In the genomic region with DNA sequence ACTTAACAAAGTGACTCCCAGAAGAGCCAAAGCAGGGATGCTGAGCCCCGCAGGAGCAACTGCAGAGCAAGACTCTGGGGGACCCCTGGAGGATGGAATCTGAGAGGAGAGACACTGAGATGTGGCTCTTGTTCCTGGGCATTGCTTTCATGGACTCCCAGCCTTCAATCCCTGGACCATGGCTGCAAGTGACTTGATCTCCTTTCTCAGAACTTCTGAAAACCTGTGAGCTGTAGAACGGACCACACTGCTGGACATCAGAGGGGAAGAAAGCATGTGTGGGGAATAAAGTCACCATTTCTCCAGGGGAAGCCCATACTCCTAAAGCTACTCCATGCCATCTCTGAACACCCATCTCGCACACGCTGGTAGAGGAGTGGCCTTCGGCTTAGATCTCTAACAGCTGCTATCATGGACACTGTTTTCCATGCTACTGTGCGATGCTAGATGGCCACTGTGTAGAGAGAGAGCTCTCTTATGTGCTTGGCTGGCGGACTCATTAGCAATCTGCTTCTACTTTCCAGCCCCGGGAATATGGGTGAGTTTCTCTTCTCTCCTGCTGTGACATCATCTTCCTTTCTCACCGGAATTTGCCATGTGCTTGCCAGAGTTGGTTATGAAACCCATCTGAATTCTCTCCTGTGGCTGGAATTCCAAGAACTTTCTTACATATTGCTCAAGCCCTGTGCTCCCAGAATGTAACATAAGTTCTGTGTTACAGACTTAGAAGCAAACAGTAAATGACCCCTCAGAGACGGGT, we compare ENCODE assay signal across 12 mouse cellular contexts. TPM values are rescaled to one million over a fixed set of nuclear protein-coding genes. Genes with fewer than 3 reads are reported as not detected.
DNase-seq lines count a peak whose midpoint lies in the region; ATAC-seq and TF ChIP-seq lines count a peak whose summit lies in the region.
"Had no signal": no experiment of that assay in that cellular context is flagged by ENCODE, and none has a peak within 500 bp of the region (broad histone marks: within the 10 kb centered on the region; RNA-seq: fewer than 3 reads in every experiment).

No protein-coding gene starts in this region.

- no peaks in the 10 kb centered on the region for H3K27me3 ChIP-seq in Patski

- in situ Hi-C loops in Patski (cut with MboI; ENCODE audit: low pct_unique_long_range_greater_than_20kb) = no loop called here

- DNase-seq in adrenal gland, postnatal 10 days = peak; percentile 15
- DNase-seq in adrenal gland, postnatal 4 days (ENCODE audit: low spot score in 2 of 2) = no peak
- peak; percentile 49 for DNase-seq in left cerebral cortex, adult 11 months (ENCODE audit: low spot score)
- DNase-seq in left cerebral cortex, postnatal 10 days (ENCODE audit: extremely low spot score in 1 of 2, low spot score in 2 of 2) = no peak
- no peak for DNase-seq in Patski (ENCODE audit: low read depth, low spot score)
- peak; percentile 42 to 50 for DNase-seq in left cerebral cortex, postnatal 36 days (ENCODE audit: low spot score in 2 of 2)
- DNase-seq in cerebellum, adult 9-10 months = no peak
- DNase-seq in testis, postnatal 14 days (ENCODE audit: low spot score) = no peak
- DNase-seq: gastrocnemius, postnatal 14 days; heart, postnatal 10 days; thymus, adult 2 months had no signal

- intact Hi-C loops in left cerebral cortex, postnatal 10 days (cut with DNase I) = no loop called here
- intact Hi-C loops in left cerebral cortex, postnatal 36 days (cut with DNase I) = loop anchor here (2.0 kb wide), 1 partner anchor 76 kb away; no protein-coding TSS in a partner anchor

- CTCF ChIA-PET in Patski (lab: Charles Lee) = interaction anchor here (1.6 kb wide), 1 partner anchor 16 kb away, joined by 3 read pairs; a partner anchor contains a TSS

- TF ChIP-seq CTCF in Patski (IDR thresholded peaks at IDR 0.05) = no peak

- POLR2A ChIA-PET in Patski (lab: Charles Lee) = no interaction called here

- peak; percentile 60 for ATAC-seq in Patski
- ATAC-seq: inflammation-experienced regulatory T-cells, adult 6 months had no signal

RNA-seq across cellular contexts. Expression of a gene that starts 16.3 kb away (rescaled TPM):
- 1 to 10 TPM; 3.4 to 6.1 TPM for total RNA-seq in adrenal gland, postnatal 10 days (2021)
- 1 to 10 TPM; 7.3 to 8.6 TPM for total RNA-seq in adrenal gland, postnatal 4 days (2021)
- 1 to 10 TPM; 3.7 to 4.2 TPM for total RNA-seq in left cerebral cortex, postnatal 10 days (2021)
- polyA plus RNA-seq in Patski (2021) = 2.7 TPM
- 1 to 10 TPM; 5.8 to 7.1 TPM for total RNA-seq in left cerebral cortex, postnatal 36 days (2021)

Comparison
In these comparisons a context has a peak if more than half of its experiments do, and no peak if none do; other contexts are left out.
1. DNase-seq: peak in adrenal gland, postnatal 10 days (single experiment), left cerebral cortex, adult 11 months (single experiment) and left cerebral cortex, postnatal 36 days (2 of 2); none in adrenal gland, postnatal 4 days (0 of 2), left cerebral cortex, postnatal 10 days (0 of 2), Patski (single experiment), cerebellum, adult 9-10 months (single experiment) and testis, postnatal 14 days (single experiment).